Mouse (Mus musculus) midbrain, embryonic 10.5 days (tissue): ENCODE measurements at regions not wholly inside any gene's neighbourhood (a gene's known extent, or its start where the extent isn't known, plus 50 kb on each side); places are given as distances from the start of the nearest gene placed in this dataset.

ENCODE experiments used
- DNase-seq: peaks from one replicate; pipeline ENCODE4 v3.0.0-alpha.2; 2017; ENCODE audit warnings: low spot score
- H3K27ac ChIP-seq: fragments of 300-500 bp; sonication (generic); replicated peaks from 2 replicates; pipeline ENCODE4 v1.5.1; 2016; ENCODE audit warnings: mild to moderate bottlenecking
- H3K27me3 ChIP-seq: fragments of 300-500 bp; sonication (generic); 2 replicates; pipeline ENCODE4 v1.6.1; 2016; ENCODE audit warnings: low read depth, mild to moderate bottlenecking; ENCODE audit not compliant: poor library complexity, severe bottlenecking
- H3K36me3 ChIP-seq: fragments of 300-500 bp; sonication (generic); 2 replicates; pipeline ENCODE4 v1.6.1; 2016; ENCODE audit warnings: mild to moderate bottlenecking, moderate library complexity
- H3K4me1 ChIP-seq: fragments of 300-500 bp; sonication (generic); 2 replicates; pipeline ENCODE4 v1.6.1; 2016
- H3K4me3 ChIP-seq: fragments of 300-500 bp; sonication (generic); 2 replicates; pipeline ENCODE4 v1.5.1; 2016; ENCODE audit warnings: mild to moderate bottlenecking, moderate library complexity
- H3K9me3 ChIP-seq: fragments of 300-500 bp; sonication (generic); replicated peaks from 2 replicates; pipeline ENCODE4 v1.6.1; 2016; ENCODE audit warnings: mild to moderate bottlenecking
- WGBS: fragments of 180-500 bp; shearing (Covaris S2); methylation state at CpG from one replicate; pipeline ENCODE4 v1.1.7; 2016; 5-methylcytosine and 5-hydroxymethylcytosine counted together

- Histone ChIP-seq H3K9me3 (no peaks in the 10 kb centered on the region), H3K4me1 (no peaks in the 10 kb centered on the region), H3K27ac (no peak overlapping the region), H3K4me3 (no peak overlapping the region), H3K27me3 (no peaks in the 10 kb centered on the region), H3K36me3 (no peaks in the 10 kb centered on the region)
- DNase-seq, result no peak
Observed at GRCm38 (mm10) chr15:40032088-40032487, 102.1 kb upstream of the 9330182O14Rik start.

GRCm38 (mm10) chr15:40036181-40036580 lies 98.0 kb upstream of the 9330182O14Rik start:
- no peaks in the 10 kb centered on the region for H3K9me3 ChIP-seq
- H3K4me1 ChIP-seq, result no peaks in the 10 kb centered on the region
- H3K4me3 ChIP-seq, result no peak overlapping the region
- no peaks in the 10 kb centered on the region for H3K36me3 ChIP-seq
- WGBS, result 84% methylated on average over 1 of the region's 1 CpGs
- H3K27me3 ChIP-seq, result no peaks in the 10 kb centered on the region
- no peak overlapping the region for H3K27ac ChIP-seq
- no peak for DNase-seq

DNA sequence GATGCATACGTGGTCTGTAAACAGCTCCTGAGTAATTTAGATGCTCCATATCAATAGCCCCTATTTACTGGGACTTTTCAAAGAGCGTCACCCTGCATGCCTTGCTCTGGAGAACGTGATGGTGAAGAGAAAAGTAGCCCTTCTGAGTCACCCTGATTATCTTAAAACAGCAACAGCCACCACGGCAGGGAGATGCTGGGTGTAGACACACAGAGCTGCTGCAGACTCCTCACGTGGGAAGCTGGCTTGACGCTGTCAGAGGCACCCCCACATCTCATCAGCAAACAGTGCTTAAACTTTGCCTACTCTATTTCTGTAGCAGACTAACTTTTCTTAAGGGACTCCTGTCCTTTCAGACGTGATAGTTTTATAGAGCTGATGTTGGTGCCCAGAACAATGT lies 96.9 kb upstream of the 9330182O14Rik start:
- DNase-seq, result no peak
- no peaks in the 10 kb centered on the region for H3K36me3 ChIP-seq
- WGBS, result 77% methylated on average over 7 of the region's 7 CpGs
- no peaks in the 10 kb centered on the region for H3K9me3 ChIP-seq
- no peak overlapping the region for H3K27ac ChIP-seq
- no peaks in the 10 kb centered on the region for H3K27me3 ChIP-seq
- no peak overlapping the region for H3K4me3 ChIP-seq
- no peaks in the 10 kb centered on the region for H3K4me1 ChIP-seq

DNA sequence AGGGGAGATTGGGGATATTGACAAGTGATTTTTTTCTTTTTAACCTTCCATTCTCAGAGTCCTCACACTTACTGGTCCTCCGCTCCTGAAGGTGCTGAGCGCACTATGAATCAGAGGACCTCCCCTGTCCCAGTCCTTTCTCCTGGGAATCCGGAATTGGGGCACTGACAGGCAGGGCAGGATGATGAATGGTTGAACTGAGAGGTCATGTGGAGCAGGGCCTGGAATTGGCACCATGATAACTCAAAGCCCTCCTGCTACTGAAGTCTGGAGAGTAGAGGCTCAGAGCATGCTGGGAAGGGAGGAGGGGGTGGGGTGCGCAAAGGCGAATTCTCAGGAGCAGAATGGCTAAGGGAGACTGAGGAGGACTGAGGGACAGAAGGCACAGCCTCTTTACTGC lies 87.9 kb upstream of the 9330182O14Rik start:
- no peaks in the 10 kb centered on the region for H3K4me1 ChIP-seq
- H3K4me3 ChIP-seq, result no peak overlapping the region
- H3K27me3 ChIP-seq, result no peaks in the 10 kb centered on the region
- WGBS, result 68% methylated on average over 5 of the region's 5 CpGs
- DNase-seq, result no peak
- no peaks in the 10 kb centered on the region for H3K9me3 ChIP-seq
- no peaks in the 10 kb centered on the region for H3K36me3 ChIP-seq
- H3K27ac ChIP-seq, result no peak overlapping the region

GRCm38 (mm10) chr15:40047100-40047499 lies 87.1 kb upstream of the 9330182O14Rik start:
- H3K4me1 ChIP-seq, result no peaks in the 10 kb centered on the region
- H3K27ac ChIP-seq, result no peak overlapping the region
- DNase-seq, result no peak
- H3K4me3 ChIP-seq, result no peak overlapping the region
- no peaks in the 10 kb centered on the region for H3K9me3 ChIP-seq
- no peaks in the 10 kb centered on the region for H3K27me3 ChIP-seq
- no peaks in the 10 kb centered on the region for H3K36me3 ChIP-seq
- 76% methylated on average over 1 of the region's 1 CpGs for WGBS

GRCm38 (mm10) chr15:40068051-40068450 lies 66.1 kb upstream of the 9330182O14Rik start:
- no peak overlapping the region for H3K27ac ChIP-seq
- no peak overlapping the region for H3K4me3 ChIP-seq
- H3K27me3 ChIP-seq, result no peaks in the 10 kb centered on the region
- no peaks in the 10 kb centered on the region for H3K36me3 ChIP-seq
- WGBS, result 87% methylated on average over 2 of the region's 2 CpGs
- H3K9me3 ChIP-seq, result no peaks in the 10 kb centered on the region
- peaks cover 5% of the 10 kb centered on the region; the same call in 1 of the 2 replicates for H3K4me1 ChIP-seq
- no peak for DNase-seq

GRCm38 (mm10) chr15:40075334-40075893 lies 58.8 kb upstream of the 9330182O14Rik start:
- no peak for DNase-seq
- Histone ChIP-seq H3K4me1 (peaks cover 12% of the 10 kb centered on the region), H3K27me3 (no peaks in the 10 kb centered on the region), H3K4me3 (no peak overlapping the region), H3K9me3 (no peaks in the 10 kb centered on the region), H3K36me3 (no peaks in the 10 kb centered on the region), H3K27ac (no peak overlapping the region)
- 68% methylated on average over 3 of the region's 3 CpGs for WGBS

DNA sequence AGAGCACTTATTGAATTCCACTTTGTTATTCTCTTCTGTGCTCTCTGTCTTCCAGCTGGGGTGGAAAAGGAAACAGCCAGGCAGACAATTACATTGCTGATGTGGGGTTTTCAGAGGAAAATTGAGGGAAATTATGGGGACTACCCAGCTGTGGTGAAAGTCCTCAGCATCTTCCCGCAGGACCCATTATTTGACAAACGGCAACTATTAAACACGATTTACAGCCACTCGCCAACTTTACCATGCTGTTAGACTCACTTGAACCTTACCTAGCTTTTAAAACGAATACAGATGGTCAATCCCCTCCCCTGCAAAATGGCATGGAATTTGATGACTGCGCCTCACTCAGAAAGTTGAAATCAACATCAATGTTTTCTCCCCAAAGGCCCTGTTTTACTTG lies 54.3 kb upstream of the 9330182O14Rik start:
- Histone ChIP-seq H3K27me3 (no peaks in the 10 kb centered on the region), H3K27ac (no peak overlapping the region), H3K36me3 (no peaks in the 10 kb centered on the region), H3K9me3 (no peaks in the 10 kb centered on the region), H3K4me3 (no peak overlapping the region), H3K4me1 (peaks cover 10% of the 10 kb centered on the region)
- WGBS, result 93% methylated on average over 6 of the region's 6 CpGs
- no peak for DNase-seq
